ENCODE assay signal across 12 mouse cellular contexts in the genomic region with DNA sequence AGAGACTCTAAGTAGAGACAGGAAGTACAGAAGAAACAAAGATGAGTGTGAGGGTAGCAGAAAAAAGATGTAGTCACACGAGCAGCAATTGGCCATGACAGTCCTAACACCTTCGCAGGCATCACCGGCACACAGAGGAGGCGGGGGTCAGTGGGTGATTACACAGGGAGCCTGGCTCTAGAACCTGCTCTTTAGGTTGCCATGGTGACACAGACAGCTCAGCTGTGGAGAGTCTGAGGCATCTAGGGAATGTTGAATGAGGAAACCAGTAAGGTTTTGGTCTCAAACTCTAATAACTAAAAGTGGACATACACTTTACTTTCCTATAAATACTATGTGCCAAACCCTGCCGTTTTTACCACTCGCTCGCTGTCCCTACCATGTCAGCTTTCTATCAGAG. TPM values are rescaled to one million over a fixed set of nuclear protein-coding genes. Genes with fewer than 3 reads are reported as not detected.
DNase-seq lines count a peak whose midpoint lies in the region; ATAC-seq and TF ChIP-seq lines count a peak whose summit lies in the region.
"Had no signal": no experiment of that assay in that cellular context is flagged by ENCODE, and none has a peak within 500 bp of the region (broad histone marks: within the 10 kb centered on the region; RNA-seq: fewer than 3 reads in every experiment).

No protein-coding gene starts in this region.

- 75% methylated on average over 7 of the region's 7 CpGs for WGBS in forebrain, embryonic 11.5 days
- WGBS in forebrain, embryonic 16.5 days, result 67% methylated on average over 7 of the region's 7 CpGs
- 40% methylated on average over 7 of the region's 7 CpGs for WGBS in lung, adult 2 months
- WGBS in forebrain, embryonic 14.5 days, result 74% methylated on average over 7 of the region's 7 CpGs

- H3K9ac ChIP-seq in forebrain, embryonic 11.5 days (ENCODE audit: low read length), result no peak overlapping the region
- H3K9ac ChIP-seq in forebrain, embryonic 16.5 days (replicated peaks; ENCODE audit: low read depth, low read length), result no peak overlapping the region
- no peak overlapping the region for H3K9ac ChIP-seq in forebrain, embryonic 14.5 days (ENCODE audit: low read length)
- H3K9ac ChIP-seq: liver, embryonic 14.5 days had no signal

- no peak for TF ChIP-seq CTCF in lung, adult 2 months (IDR thresholded peaks at IDR 0.05; ENCODE audit: insufficient read depth, low read length)

- intact Hi-C loops in left cerebral cortex, postnatal 14 days (cut with DNase I), result no loop called here
- intact Hi-C loops in left cerebral cortex, postnatal 25 days (cut with DNase I), result no loop called here

- H3K27me3 ChIP-seq in forebrain, embryonic 11.5 days (ENCODE audit: control insufficient read depth, insufficient read depth, low read length), result no peaks in the 10 kb centered on the region
- no peaks in the 10 kb centered on the region for H3K27me3 ChIP-seq in forebrain, embryonic 16.5 days (replicated peaks; ENCODE audit: control insufficient read depth, insufficient read depth, low read length)
- H3K27me3 ChIP-seq in forebrain, embryonic 14.5 days (replicated peaks; ENCODE audit: control insufficient read depth, insufficient read depth, low read length), result no peaks in the 10 kb centered on the region

- no peak for DNase-seq in forebrain, embryonic 11.5 days (ENCODE audit: low spot score)
- peak; percentile 65 to 76 for DNase-seq in lung, adult 18-20 months
- no peak for DNase-seq in lung, adult 2 months
- peak; percentile 28 for DNase-seq in forebrain, embryonic 14.5 days (ENCODE audit: low spot score)
- DNase-seq in lung, postnatal 36 days, result peak; percentile 77
- no peak for DNase-seq in left cerebral cortex, postnatal 14 days (ENCODE audit: low spot score in 2 of 2)
- no peak for DNase-seq in left cerebral cortex, postnatal 25 days (ENCODE audit: low spot score in 2 of 2)
- DNase-seq: adrenal gland, adult 8-10 months; cerebellum, adult 2 months had no signal

- H3K9me3 ChIP-seq in forebrain, embryonic 11.5 days (ENCODE audit: control insufficient read depth, low read length), result no peaks in the 10 kb centered on the region
- no peaks in the 10 kb centered on the region for H3K9me3 ChIP-seq in forebrain, embryonic 16.5 days (ENCODE audit: control insufficient read depth, low read length)
- no peaks in the 10 kb centered on the region for H3K9me3 ChIP-seq in forebrain, embryonic 14.5 days (replicated peaks; ENCODE audit: control insufficient read depth, low read length)

- no peak for TF ChIP-seq POLR2A in lung, adult 2 months (IDR thresholded peaks at IDR 0.05; ENCODE audit: borderline replicate concordance, extremely low read depth, low read depth, low read length)

- H3K27ac ChIP-seq in forebrain, embryonic 11.5 days (ENCODE audit: low read depth, low read length), result no peak overlapping the region
- no peak overlapping the region for H3K27ac ChIP-seq in forebrain, embryonic 16.5 days (ENCODE audit: low read length)
- H3K27ac ChIP-seq in forebrain, embryonic 14.5 days (ENCODE audit: low read depth, low read length), result no peak overlapping the region
- H3K27ac ChIP-seq: liver, embryonic 14.5 days had no signal

- no peak overlapping the region for H3K4me3 ChIP-seq in forebrain, embryonic 11.5 days (ENCODE audit: low read depth, low read length)
- no peak overlapping the region for H3K4me3 ChIP-seq in forebrain, embryonic 16.5 days (replicated peaks; ENCODE audit: low read length)
- H3K4me3 ChIP-seq in lung, adult 2 months (replicated peaks; ENCODE audit: extremely low read depth, low read depth, low read length), result no peak overlapping the region
- H3K4me3 ChIP-seq in forebrain, embryonic 14.5 days (ENCODE audit: low read depth, low read length), result no peak overlapping the region

- H3K36me3 ChIP-seq in forebrain, embryonic 11.5 days (ENCODE audit: control insufficient read depth, insufficient read depth, low read length), result no peaks in the 10 kb centered on the region
- no peaks in the 10 kb centered on the region for H3K36me3 ChIP-seq in forebrain, embryonic 16.5 days (ENCODE audit: control insufficient read depth, insufficient read depth)
- H3K36me3 ChIP-seq in forebrain, embryonic 14.5 days (ENCODE audit: control insufficient read depth, insufficient read depth, low read length), result no peaks in the 10 kb centered on the region

- peaks cover 2% of the 10 kb centered on the region; the same call in 1 of the 2 replicates for H3K4me1 ChIP-seq in forebrain, embryonic 11.5 days (replicated peaks; ENCODE audit: control insufficient read depth, insufficient read depth, low read length)
- H3K4me1 ChIP-seq in forebrain, embryonic 16.5 days (replicated peaks; ENCODE audit: control insufficient read depth, insufficient read depth, low read length), result peaks cover 40% of the 10 kb centered on the region
- peaks cover 42% of the 10 kb centered on the region for H3K4me1 ChIP-seq in lung, adult 2 months (ENCODE audit: control insufficient read depth, insufficient read depth, low read length)
- peaks cover 16% of the 10 kb centered on the region for H3K4me1 ChIP-seq in forebrain, embryonic 14.5 days (ENCODE audit: control insufficient read depth, insufficient read depth, low read length)

- H3K4me2 ChIP-seq in forebrain, embryonic 11.5 days (ENCODE audit: low read depth, low read length, severe bottlenecking), result no peak overlapping the region
- no peak overlapping the region for H3K4me2 ChIP-seq in forebrain, embryonic 16.5 days (ENCODE audit: low read length)
- no peak overlapping the region for H3K4me2 ChIP-seq in forebrain, embryonic 14.5 days (ENCODE audit: low read length)

- ATAC-seq in forebrain, embryonic 11.5 days (replicated peaks; ENCODE audit: low FRiP score), result peak; percentile 63; the same call in 1 of the 2 replicates
- no peak for ATAC-seq in forebrain, embryonic 16.5 days
- peak; percentile 32; the same call in 1 of the 2 replicates for ATAC-seq in forebrain, embryonic 14.5 days
- ATAC-seq: intestine, embryonic 16.5 days had no signal

RNA-seq across cellular contexts. Expression of gene Map4k3, which starts 6.6 kb away (rescaled TPM):
- polyA plus RNA-seq in forebrain, embryonic 11.5 days (2014; fragmentation: Nextera tagmentation; extraction: Ambion mirVana), result 26.6 and 28.1 TPM in 2 replicates
- 28.8 and 33.2 TPM in 2 replicates for polyA plus RNA-seq in forebrain, embryonic 16.5 days (2015; fragmentation: Nextera tagmentation; extraction: Ambion mirVana)
- 38.0 and 49.1 TPM in 2 replicates for polyA plus RNA-seq in lung, adult 2 months (2012; rRNA removed)
- 29.0 and 30.7 TPM in 2 replicates for polyA plus RNA-seq in forebrain, embryonic 14.5 days (2014; fragmentation: Nextera tagmentation; extraction: Ambion mirVana)
- total RNA-seq in left cerebral cortex, postnatal 14 days (2021), result 10 to 100 TPM; 62.2 to 64.8 TPM
- 10 to 100 TPM; 62.3 to 72.3 TPM for total RNA-seq in left cerebral cortex, postnatal 25 days (2021)

Comparison
In these comparisons a context has a peak if more than half of its experiments do, and no peak if none do; other contexts are left out.
1. DNase-seq: peak in lung, adult 18-20 months (2 of 2), forebrain, embryonic 14.5 days (single experiment) and lung, postnatal 36 days (single experiment); none in forebrain, embryonic 11.5 days (single experiment), lung, adult 2 months (single experiment), left cerebral cortex, postnatal 14 days (0 of 2) and left cerebral cortex, postnatal 25 days (0 of 2).